Mouse (Mus musculus) regulatory T cell (primary cell): ENCODE results near the gene Tenm2.

Source experiments
- in situ Hi-C: fragments of 300-600 bp; cut with MboI, MseI; formaldehyde crosslinking; loops from one replicate; pipeline ENCODE4 v1.15.1; 2025; ENCODE audit warnings: high pct_unique_total_duplicates

The Tenm2 gene

DNA sequence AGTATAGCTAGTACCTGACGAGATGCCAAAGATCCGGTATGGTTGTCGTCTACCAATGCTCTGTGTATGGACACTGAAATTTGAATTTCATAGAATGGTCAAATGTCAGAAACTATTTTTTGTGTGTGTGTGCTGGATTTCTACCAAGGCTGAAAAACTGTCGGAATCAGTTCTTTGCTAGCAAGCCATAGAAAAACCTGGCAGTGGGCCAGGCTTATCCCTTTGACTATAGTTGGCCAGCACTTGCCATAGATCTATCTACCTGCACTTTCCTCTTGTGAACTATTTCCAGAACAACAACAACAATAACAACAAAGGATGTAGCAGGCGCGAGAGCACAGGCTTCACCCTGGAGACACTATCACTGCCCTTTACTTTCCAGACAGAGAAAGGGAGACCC, 1098.5 kb downstream of the Tenm2 start:
- in situ Hi-C loops, result no loop called here

DNA sequence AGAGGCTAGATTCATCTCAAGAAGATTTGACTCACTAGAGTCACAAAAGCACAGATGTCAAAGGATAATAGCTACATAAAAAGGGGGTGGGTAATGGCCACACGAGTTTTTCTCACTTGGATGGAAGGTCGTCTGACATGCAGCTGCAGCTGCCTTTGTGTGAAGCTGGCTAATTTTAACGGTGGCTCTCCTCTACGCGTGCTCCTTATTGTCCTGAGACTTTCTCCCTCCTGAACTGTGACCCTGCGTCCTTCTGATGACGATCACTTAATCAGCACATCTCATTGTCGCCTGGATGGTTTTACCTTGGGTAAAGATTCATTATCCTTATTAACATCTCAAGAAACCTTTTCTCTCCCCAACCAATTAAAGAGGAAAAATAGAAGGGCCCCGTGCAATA, 1101.1 kb downstream of the Tenm2 start:
- in situ Hi-C loops, result no loop called here

DNA sequence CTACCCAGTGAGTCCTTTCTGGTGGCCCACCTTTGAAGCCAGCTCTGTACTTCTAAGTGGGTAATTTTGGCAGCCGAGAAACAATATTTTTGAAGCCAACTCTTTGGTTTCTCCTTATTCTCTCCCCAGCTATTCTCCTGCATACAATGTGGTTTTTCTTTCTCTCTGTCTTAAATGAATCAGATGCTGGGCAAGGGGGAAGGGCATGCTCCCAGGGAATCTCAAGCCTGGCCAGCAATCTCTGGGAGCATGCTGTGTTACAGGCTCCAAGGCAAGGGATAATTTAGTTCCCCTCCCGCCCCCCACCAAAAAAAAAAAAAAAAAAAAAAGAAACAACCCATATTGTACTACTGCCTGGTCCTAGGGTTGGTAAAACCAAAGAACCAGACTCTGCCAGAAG, 1112.5 kb downstream of the Tenm2 start:
- in situ Hi-C loops, result no loop called here

DNA sequence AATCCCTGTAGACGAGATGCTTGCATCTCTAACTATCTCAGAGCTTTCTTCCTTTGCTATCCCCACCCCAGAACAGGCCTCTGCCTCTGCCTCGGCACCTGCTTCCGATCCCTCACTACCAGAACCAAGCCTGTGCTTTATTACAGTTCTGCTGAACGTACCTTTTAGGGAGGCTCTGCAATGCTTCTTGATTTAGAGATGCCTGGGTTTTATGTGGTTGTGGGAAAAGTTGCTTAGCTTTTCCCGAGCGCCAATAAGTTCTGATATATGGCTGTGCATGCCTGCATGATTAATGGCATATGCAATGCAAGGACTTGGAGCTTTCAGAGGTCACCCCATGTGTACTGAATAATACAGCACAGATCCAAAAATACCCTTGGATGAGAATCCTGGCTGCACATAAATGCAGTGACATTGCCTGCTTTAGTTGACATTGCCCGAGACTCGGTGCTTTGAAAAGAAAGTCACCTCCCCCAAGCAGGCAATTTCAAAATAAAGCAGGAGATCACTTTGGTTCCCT, 1114.3 kb downstream of the Tenm2 start:
- in situ Hi-C loops, result no loop called here

DNA sequence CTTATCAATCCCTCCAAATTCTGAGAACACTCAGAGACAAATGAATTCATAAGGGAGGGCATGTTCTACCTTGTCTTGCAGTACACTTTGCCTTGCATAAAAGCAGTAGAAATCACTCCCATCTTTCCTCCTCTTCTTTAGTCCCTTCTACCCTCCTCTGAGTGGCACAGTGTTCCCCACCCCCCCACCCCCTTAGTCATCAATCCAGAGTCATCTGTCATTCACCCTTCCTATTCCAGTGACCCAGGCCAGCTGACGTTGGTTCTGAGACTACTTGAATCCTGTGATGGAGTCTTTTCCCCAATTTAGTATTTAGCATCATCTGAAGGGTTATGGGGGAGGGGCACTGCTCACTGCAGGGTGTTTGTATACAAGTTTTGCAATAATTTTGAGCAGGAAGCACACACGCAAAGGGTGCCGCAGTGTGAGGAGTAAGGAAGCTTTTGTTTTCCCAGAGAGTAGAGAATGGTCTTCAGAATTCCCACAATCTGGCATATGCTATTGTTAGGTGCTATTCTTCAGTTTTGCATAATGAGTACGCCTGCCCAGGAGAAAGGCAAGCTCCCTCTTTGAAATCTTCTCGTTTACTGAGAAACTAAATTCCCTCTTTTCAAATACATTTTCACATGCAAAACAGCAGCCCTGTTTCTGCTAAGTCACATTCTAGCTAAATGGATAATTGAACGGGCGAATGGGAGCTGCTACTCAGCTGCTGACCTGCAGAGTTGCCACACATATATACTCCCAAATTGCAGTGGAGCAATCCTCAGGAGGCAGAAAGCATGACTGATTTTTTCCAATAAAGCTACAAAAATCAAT, 1115.0 kb downstream of the Tenm2 start:
- in situ Hi-C loops, result no loop called here

DNA sequence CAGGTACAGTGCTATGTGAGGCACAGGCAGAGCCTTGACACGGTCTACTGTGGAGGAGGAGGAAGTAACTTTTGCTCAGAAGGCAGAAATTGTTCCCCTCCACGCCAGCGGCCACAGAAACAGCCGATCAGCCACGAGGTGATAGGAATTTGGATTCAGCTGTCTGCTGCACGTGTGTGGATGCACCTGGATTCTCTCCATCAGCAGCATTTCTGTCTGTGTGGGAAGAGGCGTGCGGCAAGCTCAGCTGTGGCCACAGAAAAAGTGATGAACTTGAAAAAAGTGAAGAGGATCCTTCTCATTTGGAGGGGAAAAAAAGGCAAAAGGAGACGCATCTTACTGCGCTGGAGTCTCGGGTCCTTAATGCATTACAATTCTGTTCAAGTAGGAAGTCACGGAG, 1122.4 kb downstream of the Tenm2 start:
- in situ Hi-C loops, result no loop called here

DNA sequence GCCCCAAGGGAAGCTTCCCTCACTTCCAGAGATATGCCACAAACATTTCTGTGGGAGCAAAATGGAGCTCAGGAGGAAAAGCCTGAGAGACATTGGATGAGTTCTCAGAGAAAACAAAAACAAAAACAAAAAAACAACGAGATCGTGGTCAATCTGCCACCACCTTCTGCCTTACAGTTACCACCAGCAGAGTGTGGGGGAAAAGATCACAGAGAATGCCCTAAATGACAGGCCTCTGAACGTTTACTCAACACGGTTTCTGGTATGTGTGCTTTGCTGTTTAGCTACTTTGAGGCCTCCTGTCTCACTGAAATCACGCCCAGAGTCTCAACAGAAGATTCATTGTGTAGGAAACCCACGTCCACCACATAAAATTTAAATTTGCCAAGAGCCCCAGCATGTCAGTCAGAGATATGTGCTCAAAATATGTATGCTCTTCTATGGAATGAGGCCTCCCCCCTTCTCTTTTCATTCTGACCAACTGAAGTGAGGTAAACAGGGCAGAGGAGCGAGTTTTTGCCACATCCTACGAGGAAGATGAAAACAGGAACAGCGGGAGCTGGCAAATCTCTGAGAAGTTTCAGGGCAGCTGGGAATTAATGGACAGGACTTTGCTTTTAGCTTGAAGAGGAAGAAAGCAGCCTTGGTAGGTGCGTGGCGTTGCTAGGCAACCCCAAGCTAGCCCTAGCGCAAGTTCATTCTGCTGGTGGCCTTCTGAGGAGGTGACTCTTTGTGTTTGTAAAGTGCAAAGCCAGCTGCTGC, 1126.6 kb downstream of the Tenm2 start:
- in situ Hi-C loops, result no loop called here

DNA sequence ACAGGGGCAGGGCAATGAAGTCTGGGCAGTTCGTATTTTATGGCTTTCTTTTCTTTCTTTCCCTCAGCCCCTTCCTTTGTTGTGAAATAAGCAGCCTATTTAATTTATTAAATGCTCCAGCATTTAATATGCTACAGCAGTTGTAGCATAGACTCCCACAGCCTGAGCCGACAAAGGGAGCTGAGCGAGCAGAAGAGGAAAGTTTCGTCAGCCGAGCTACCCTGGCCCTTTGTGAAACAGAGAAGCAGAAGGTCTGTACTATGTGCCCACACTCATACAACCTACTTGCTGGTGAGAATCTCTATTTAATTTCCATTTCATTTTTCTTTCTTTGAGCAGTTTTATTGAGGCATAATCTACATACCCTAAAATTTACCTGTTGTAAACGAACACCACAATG, 1127.9 kb downstream of the Tenm2 start:
- in situ Hi-C loops, result no loop called here

DNA sequence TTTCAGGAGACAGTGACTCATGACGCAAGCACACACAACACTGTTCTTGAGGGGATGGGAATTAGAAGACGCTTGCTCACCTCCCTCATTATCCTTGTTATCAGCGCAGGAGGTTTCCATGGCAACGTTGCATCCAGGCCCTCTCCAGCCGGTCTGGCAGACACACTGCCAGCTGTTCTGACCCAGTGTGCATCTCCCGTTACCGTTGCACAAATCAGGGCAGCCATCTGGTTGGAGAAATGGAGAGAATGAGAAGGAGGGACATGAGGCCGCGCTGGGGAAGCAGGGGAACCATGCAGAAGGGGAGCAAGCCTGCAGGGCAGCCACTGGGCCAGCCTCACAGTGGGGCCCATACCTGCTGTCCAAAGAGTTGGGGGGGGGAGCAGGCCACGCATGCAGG, 1129.1 kb downstream of the Tenm2 start:
- in situ Hi-C loops, result no loop called here

DNA sequence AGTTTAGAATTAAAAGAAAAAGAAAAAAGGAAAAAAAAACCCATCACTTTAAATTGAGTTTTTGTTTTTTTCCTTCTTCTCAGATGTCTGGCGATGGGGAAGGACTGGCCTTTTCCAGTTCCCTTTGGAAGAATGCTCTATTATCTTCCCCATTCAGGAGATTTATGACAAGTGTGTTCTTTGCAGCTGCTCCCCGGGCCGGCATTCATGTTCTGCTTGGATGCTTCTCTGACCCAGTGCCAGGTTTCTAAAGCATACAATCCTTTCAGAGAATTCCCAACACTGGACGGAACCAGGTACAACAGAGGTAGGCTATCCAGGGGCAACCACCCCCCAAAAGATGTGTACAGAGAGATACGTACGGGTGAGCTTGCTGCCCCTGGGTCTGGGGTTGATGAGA, 1132.2 kb downstream of the Tenm2 start:
- in situ Hi-C loops, result no loop called here

DNA sequence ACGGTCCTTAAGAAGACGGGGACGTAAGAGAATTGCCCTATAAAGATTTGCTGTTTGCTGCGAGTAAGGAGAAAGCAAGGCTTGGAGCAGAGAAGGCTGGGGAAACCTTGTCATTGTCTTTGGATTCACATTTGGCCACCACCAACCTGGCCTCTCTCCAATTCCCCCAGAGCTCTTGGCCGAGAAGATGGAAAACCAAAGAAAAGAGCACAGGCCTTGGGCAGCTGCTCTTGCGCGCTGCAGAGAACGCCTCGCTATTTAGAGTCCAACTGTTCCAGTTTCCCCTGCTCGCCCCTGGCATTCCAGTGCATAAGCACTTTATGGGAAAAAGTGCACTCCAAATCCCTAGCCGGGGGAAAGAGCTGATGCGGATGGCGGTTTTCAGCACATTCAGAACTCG, 1139.5 kb downstream of the Tenm2 start:
- in situ Hi-C loops, result no loop called here

DNA sequence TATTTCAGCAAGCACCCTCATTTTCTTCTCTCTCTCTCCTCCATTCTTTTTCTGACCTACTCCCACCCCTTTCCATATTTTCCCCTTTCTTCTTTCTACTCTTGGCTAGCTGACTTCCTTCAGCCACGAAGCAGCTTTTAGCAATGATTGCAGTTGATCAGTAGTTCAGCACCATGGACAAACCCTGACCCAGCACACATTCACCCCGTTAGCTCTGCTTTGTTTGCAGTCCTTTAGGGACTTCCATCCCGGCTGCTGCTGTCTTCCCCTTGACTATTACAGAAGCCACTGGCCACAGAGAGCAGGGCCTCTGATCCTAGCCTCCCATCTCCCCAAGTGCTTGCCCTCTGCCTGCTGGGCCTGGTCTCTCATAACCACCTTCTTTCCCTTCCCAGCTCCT, 1145.6 kb downstream of the Tenm2 start:
- in situ Hi-C loops, result no loop called here

DNA sequence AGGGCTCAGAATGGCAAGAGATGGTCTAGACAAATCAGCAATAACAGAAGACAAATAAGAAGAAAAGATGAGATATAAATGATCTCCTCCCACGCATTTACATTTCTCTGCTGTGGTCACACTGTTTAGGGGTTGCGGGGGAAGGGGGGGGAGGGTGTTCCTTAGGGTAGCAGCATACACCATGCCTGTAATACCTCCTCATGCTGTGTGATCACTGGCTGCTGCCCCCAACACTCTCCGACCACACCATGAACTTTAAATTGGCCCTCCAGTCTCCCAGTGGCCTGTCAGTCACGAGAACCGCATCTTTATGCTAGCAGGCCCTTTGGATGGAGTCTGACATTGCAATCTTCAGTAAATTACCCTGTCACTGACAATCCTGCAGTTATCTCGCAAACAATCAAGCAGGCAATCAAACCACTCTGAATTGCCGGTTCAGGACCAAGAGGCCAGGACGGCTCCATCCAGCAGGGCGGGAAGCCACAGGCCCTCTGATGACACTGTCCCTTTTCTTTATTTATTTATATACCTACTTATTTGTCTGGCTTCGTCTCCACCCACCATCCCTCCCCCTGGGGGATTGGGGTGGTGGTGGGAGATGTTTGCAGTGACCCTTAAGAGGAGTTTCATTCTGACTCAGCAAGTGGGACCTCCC, 1154.2 kb downstream of the Tenm2 start:
- in situ Hi-C loops, result no loop called here

DNA sequence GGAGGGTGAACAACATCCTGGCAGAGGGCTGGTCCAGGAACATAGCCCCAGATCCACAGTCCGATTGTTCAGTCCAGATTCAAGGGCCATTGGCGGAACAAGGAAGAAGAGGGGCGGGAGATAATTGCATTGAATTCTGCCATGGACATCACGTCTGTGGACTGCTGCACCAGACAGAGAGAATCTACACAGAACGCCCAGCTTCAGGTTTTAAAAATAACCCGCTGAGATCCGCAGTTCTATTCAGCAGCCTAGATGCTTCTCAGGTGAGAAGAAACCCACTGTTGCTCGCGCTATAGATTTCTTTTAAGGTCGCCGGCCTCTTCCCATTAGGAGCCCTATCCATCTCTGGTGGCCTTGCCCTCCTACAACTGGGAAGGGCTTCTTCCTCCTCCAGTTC, 1155.0 kb downstream of the Tenm2 start:
- in situ Hi-C loops, result no loop called here

DNA sequence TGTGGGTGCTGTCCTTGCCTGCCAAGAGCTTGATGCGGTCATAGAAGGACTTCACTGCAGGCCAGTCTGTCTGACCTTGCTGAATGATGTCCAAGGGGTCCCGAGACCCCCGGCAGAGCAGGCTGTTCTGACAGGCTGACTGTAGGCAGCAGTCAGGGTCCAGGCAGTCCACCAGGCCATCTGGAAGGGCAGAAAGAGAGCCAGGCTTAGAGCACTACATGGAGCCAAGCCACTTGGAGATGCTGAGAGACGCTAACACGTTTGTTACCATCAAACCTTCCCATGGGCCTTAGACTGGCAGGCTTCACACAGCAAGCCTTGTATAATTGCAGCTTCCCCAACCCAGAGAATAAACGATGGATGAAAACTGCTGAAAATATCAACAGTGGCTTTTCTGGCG, 1157.4 kb downstream of the Tenm2 start:
- in situ Hi-C loops, result no loop called here

DNA sequence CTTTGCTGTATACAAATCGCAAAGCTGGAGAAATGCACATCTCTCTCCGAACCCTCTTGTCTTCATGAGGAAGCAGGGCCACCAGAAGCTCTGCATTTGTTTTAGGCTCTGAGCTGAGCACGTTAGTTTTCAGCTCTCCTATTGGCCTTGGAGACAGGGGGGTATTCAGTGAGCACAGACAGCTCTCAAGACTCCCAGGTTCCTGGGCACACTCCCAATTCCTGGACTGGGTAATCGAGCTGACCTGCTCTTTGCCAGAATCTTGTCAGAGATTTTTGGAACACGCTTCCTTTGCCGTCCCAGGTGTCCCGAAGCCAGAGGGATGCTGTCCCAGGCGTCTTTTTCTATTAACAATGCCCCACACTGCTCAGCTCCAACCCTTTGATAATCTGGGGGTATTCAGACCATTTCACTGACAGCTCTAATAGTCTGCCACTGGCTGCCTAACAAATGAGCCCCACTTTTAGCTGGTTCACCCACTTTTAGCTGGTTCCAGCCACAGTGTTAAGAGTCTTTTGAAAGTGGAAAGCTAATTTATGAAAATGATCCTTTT, 1161.7 kb downstream of the Tenm2 start:
- in situ Hi-C loops, result no loop called here

DNA sequence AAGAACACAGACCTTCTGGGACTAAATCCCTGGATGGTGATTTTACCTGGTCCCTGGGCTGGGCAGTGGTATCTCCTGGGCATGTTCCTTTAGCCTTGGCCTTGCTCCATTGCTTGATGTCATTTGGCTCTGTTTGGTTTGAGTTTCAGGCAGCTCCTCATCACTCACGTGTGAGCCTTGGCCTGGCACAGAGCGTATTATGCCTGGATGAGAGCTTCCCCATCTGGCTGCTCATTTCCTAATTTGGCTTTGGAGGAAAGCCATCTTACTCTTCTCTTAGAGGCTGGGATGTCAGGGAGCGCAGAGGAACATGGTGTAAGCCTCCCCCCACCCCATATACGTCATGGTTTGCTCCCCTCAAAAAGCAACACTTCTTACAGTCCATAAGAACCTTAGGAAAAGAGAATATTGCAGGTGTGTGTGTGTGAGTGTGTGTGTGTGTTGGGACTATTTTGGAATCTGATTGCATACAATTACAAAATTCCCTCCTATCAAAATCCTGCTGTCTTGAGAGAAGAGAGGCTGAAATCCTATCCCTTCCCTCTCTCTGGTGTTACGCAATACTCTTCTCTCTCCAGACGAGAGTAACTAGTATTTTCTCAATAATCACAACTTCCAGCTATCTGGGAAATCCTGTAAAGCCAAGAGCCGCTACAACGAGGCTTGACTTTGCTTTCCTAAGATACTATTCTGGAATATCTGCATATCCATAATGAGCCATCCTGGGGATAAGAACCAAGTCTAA, 1162.5 kb downstream of the Tenm2 start:
- in situ Hi-C loops, result no loop called here

DNA sequence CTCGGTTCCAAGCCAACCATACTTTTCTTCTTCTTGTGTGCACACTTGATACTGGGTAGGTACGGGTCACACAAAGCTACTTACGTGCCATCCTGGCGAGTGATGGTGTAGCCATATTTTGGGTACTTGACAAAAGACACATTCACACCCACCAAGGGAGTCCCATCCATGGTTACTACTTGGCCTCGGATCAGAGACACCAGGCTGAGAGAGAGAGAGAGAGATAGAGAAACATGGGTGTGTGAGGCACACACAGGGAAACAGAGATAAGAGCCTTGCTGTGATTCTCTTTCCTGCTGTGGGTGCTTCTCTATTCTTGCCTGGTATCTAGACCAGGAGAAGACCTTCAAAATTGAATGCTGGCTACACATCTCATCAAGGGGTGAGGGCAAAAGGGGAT, 1163.1 kb downstream of the Tenm2 start:
- in situ Hi-C loops, result no loop called here

DNA sequence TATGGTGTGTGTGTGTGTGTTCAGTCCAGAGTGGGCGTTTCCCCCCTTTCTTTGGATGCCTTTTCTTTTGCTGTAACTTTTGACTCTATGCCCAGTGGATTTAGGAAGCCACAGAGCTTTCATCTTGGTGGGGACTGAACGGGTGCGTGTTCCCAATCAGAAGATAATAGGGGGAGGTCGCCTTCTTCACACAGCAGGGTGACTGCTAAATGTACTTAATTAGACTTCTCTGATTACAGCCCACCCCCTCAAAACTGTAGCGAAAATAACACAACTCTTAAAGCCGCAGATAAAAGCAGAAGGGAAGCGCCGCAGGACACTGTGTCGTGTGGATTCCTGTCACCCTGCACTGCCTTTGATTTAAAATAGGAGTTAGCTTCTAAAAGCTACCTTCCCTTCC, 1163.7 kb downstream of the Tenm2 start:
- in situ Hi-C loops, result no loop called here

DNA sequence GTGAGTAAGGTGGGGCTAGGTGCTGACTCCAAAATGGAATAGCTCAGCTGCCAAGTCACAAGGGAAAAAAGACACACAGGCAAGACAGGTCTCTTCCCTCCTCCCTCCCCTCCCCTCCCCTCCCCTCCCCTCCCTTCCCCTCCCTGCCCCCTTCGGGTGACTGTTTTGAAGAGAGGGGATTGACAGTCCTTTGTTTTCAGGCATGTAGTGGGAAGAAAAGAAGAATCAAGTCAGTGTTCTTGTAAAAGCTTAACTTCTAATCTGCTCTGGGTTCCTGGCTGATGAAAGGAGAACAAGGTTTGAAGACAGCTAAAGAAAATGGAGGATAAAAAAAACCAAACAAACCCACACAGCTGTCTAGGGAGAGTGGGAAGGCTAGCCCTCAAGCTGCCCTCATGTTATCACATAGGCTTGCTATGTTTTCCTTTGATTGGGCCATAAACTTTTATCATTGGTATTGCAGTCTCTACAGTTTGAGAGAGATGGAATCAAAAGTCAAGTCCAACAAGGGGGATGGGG, 1176.4 kb downstream of the Tenm2 start:
- in situ Hi-C loops, result no loop called here

DNA sequence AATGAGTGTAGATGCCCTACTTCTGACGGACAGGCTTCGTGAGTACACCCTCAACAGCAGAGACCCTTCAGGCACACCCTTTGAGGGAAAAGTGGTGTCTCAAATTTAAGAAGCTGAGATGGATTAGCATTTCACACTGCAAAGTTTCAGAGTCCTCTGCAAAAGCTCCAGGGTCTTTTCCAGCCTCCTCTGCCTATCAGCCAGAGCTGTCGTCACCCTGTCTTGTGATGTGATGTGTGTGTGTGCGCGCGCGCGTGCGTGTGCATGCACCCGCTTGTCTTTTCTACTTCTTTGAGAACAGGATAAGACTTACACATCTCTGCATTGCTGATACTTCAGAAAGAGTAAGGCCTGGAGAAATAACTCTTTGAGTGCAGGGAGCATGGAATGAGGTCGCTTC, 1179.2 kb downstream of the Tenm2 start:
- in situ Hi-C loops, result no loop called here
